Mouse (Mus musculus): ENCODE data around the gene Uchl3. TPM values are rescaled to one million over a fixed set of nuclear protein-coding genes. Genes with fewer than 3 reads are reported as not detected.
A peak's percentile ranks its signal among the peaks of the same experiment; 100 is the strongest.

Uchl3 gene
- polyA plus RNA-seq (2015; fragmentation: Nextera tagmentation; extraction: Ambion mirVana): 164 and 170 TPM in 2 replicates

GRCm38 (mm10) chr14:101653581-101654525 is at the start of gene Uchl3:
TSS of gene Uchl3 (plus strand) at chr14:101653967.
- under 1% methylated on average over 81 of the region's 81 CpGs for WGBS
- peak within 1 kb of the TSS; percentile 91 for H3K9ac ChIP-seq (ENCODE audit: low read depth, low read length)
- no peaks in the 10 kb centered on the region for H3K9me3 ChIP-seq (ENCODE audit: control insufficient read depth, low read length)
- H3K27me3 ChIP-seq (replicated peaks; ENCODE audit: control insufficient read depth, insufficient read depth, low read length): no peaks in the 10 kb centered on the region
- no peaks in the 10 kb centered on the region for H3K4me1 ChIP-seq (ENCODE audit: control insufficient read depth, insufficient read depth, low read length)
- peak within 1 kb of the TSS; percentile 99 for H3K4me3 ChIP-seq (ENCODE audit: low read length)
- H3K27ac ChIP-seq (ENCODE audit: low read length): peak within 1 kb of the TSS; percentile 54
- ATAC-seq: peak; percentile 92
- no peaks in the 10 kb centered on the region for H3K36me3 ChIP-seq (ENCODE audit: control insufficient read depth, insufficient read depth, low read length)
- peak within 1 kb of the TSS; percentile 67 for H3K4me2 ChIP-seq (ENCODE audit: low read depth, low read length)

- H3K9me3 ChIP-seq (ENCODE audit: control insufficient read depth, low read length): no peaks in the 10 kb centered on the region
- WGBS: 66% methylated on average over 2 of the region's 2 CpGs
- H3K36me3 ChIP-seq (ENCODE audit: control insufficient read depth, insufficient read depth, low read length): no peaks in the 10 kb centered on the region
- no peak for ATAC-seq
- no peaks in the 10 kb centered on the region for H3K27me3 ChIP-seq (replicated peaks; ENCODE audit: control insufficient read depth, insufficient read depth, low read length)
- H3K4me3 ChIP-seq (ENCODE audit: low read length): no peak overlapping the region
- H3K27ac ChIP-seq (ENCODE audit: low read length): no peak overlapping the region
- no peak overlapping the region for H3K9ac ChIP-seq (ENCODE audit: low read depth, low read length)
- H3K4me2 ChIP-seq (ENCODE audit: low read depth, low read length): no peak overlapping the region
- H3K4me1 ChIP-seq (ENCODE audit: control insufficient read depth, insufficient read depth, low read length): no peaks in the 10 kb centered on the region; the same call in 1 of the 2 replicates
Observed at GRCm38 (mm10) chr14:101605843-101606242, 47.9 kb upstream of the Uchl3 start.

- Histone ChIP-seq H3K4me2 (ENCODE audit: low read depth, low read length) (peak overlapping the region; percentile 100), H3K4me1 (ENCODE audit: control insufficient read depth, insufficient read depth, low read length) (no peaks in the 10 kb centered on the region; the same call in 1 of the 2 replicates), H3K9me3 (ENCODE audit: control insufficient read depth, low read length) (no peaks in the 10 kb centered on the region), H3K4me3 (ENCODE audit: low read length) (peak overlapping the region; percentile 94), H3K36me3 (ENCODE audit: control insufficient read depth, insufficient read depth, low read length) (no peaks in the 10 kb centered on the region), H3K9ac (ENCODE audit: low read depth, low read length) (peak overlapping the region; percentile 80), H3K27me3 (replicated peaks; ENCODE audit: control insufficient read depth, insufficient read depth, low read length) (no peaks in the 10 kb centered on the region), H3K27ac (ENCODE audit: low read length) (no peak overlapping the region; the same call in 1 of the 2 replicates)
- WGBS: under 1% methylated on average over 62 of the region's 62 CpGs
- peak; percentile 45 for ATAC-seq
Observed at GRCm38 (mm10) chr14:101607631-101608518, 45.9 kb upstream of the Uchl3 start.

DNA sequence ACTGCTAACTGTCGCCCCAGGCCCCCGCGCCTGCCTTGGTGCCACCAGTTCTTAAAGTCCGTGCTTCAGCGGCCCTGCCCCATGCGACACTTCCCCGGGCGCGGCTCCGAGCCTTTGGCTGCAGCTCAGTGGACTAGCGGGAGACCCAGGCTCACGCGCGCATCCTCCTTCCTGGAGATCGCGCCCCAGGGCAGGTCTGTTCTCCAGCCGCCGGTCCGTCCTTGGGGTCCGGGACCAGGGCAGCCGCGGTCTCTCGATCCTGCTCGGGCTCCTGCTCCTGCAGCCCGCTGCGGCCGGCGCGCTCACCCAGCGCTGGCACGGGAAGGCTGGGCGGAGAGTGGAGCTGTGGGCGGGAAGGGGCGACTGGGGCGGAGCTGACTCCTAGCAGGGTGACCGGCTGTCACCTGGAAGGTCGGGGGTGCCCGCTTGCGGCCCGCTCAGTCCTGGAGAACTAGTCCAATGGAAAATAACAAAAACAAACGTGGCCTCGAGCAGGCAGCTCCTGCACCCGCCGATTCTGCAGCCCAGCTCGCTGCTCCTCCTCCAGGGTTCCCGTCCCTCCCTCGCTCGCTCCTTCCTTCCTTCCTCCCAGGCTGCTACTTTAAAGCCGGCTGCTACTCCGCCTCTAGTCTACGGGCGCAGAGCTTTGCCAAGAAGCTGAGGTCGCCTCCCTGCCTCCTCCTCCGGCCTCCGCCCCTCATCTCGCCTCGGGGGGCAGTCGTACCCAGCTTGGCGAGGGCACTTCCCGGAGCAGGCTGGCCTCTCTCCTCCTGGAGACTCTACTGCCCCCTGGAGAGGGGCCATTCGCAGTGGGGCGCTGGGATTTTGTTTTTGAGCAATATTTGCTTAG is 45.0 kb upstream of the Uchl3 start, which contains the start of gene Tbc1d4:
Gene Tbc1d4 (minus strand): TSS at position 673 of the 850 bp plus-strand sequence.
- Histone ChIP-seq H3K36me3 (ENCODE audit: control insufficient read depth, insufficient read depth, low read length) (no peaks in the 10 kb centered on the region), H3K9ac (ENCODE audit: low read depth, low read length) (peak within 1 kb of the TSS; percentile 80), H3K4me1 (ENCODE audit: control insufficient read depth, insufficient read depth, low read length) (no peaks in the 10 kb centered on the region; the same call in 1 of the 2 replicates), H3K27ac (ENCODE audit: low read length) (peak within 1 kb of the TSS; percentile 60), H3K9me3 (ENCODE audit: control insufficient read depth, low read length) (no peaks in the 10 kb centered on the region), H3K4me2 (ENCODE audit: low read depth, low read length) (peak within 1 kb of the TSS; percentile 100), H3K4me3 (ENCODE audit: low read length) (peak within 1 kb of the TSS; percentile 94), H3K27me3 (replicated peaks; ENCODE audit: control insufficient read depth, insufficient read depth, low read length) (no peaks in the 10 kb centered on the region)
- peak; percentile 97 for ATAC-seq
- under 1% methylated on average over 62 of the region's 62 CpGs for WGBS

DNA sequence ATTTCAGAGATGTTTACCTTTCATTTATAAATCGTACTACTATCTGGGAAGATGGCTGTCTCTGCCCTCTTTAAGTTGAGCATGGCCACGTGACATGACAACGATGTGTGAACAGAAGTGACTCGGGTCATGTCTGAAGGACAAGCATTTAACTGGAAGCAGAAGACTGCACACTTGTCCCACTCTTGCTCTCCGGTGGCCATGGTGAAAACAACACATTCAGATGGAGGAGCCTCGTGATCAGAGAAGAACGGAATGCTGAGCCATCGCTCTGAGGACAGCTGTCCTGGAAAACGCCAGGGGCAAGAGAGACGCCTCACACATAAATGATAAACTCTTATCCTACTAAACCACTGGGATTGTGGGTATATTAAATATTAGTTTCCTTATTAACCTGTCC is 43.1 kb upstream of the Uchl3 start:
- no peak overlapping the region for H3K4me2 ChIP-seq (ENCODE audit: low read depth, low read length)
- H3K9me3 ChIP-seq (ENCODE audit: control insufficient read depth, low read length): no peaks in the 10 kb centered on the region
- H3K4me1 ChIP-seq (ENCODE audit: control insufficient read depth, insufficient read depth, low read length): no peaks in the 10 kb centered on the region; the same call in 1 of the 2 replicates
- H3K36me3 ChIP-seq (ENCODE audit: control insufficient read depth, insufficient read depth, low read length): no peaks in the 10 kb centered on the region
- no peaks in the 10 kb centered on the region for H3K27me3 ChIP-seq (replicated peaks; ENCODE audit: control insufficient read depth, insufficient read depth, low read length)
- H3K27ac ChIP-seq (ENCODE audit: low read length): no peak overlapping the region
- no peak overlapping the region for H3K9ac ChIP-seq (ENCODE audit: low read depth, low read length)
- 80% methylated on average over 10 of the region's 10 CpGs for WGBS
- H3K4me3 ChIP-seq (ENCODE audit: low read length): no peak overlapping the region
- no peak for ATAC-seq

- Histone ChIP-seq H3K4me1 (ENCODE audit: control insufficient read depth, insufficient read depth, low read length) (no peaks in the 10 kb centered on the region), H3K36me3 (ENCODE audit: control insufficient read depth, insufficient read depth, low read length) (no peaks in the 10 kb centered on the region), H3K4me2 (ENCODE audit: low read depth, low read length) (no peak overlapping the region), H3K9ac (ENCODE audit: low read depth, low read length) (no peak overlapping the region), H3K4me3 (ENCODE audit: low read length) (no peak overlapping the region), H3K27me3 (replicated peaks; ENCODE audit: control insufficient read depth, insufficient read depth, low read length) (no peaks in the 10 kb centered on the region), H3K9me3 (ENCODE audit: control insufficient read depth, low read length) (no peaks in the 10 kb centered on the region), H3K27ac (ENCODE audit: low read length) (no peak overlapping the region)
- no peak for ATAC-seq
- 78% methylated on average over 1 of the region's 1 CpGs for WGBS
Observed at GRCm38 (mm10) chr14:101613206-101613605, 40.6 kb upstream of the Uchl3 start.

GRCm38 (mm10) chr14:101616178-101616577 is 37.6 kb upstream of the Uchl3 start:
- H3K9me3 ChIP-seq (ENCODE audit: control insufficient read depth, low read length): no peaks in the 10 kb centered on the region
- ATAC-seq: no peak
- 65% methylated on average over 9 of the region's 9 CpGs for WGBS
- no peaks in the 10 kb centered on the region for H3K27me3 ChIP-seq (replicated peaks; ENCODE audit: control insufficient read depth, insufficient read depth, low read length)
- H3K9ac ChIP-seq (ENCODE audit: low read depth, low read length): no peak overlapping the region
- no peak overlapping the region for H3K27ac ChIP-seq (ENCODE audit: low read length)
- H3K4me1 ChIP-seq (ENCODE audit: control insufficient read depth, insufficient read depth, low read length): no peaks in the 10 kb centered on the region
- H3K4me3 ChIP-seq (ENCODE audit: low read length): no peak overlapping the region
- H3K4me2 ChIP-seq (ENCODE audit: low read depth, low read length): no peak overlapping the region
- no peaks in the 10 kb centered on the region for H3K36me3 ChIP-seq (ENCODE audit: control insufficient read depth, insufficient read depth, low read length)

DNA sequence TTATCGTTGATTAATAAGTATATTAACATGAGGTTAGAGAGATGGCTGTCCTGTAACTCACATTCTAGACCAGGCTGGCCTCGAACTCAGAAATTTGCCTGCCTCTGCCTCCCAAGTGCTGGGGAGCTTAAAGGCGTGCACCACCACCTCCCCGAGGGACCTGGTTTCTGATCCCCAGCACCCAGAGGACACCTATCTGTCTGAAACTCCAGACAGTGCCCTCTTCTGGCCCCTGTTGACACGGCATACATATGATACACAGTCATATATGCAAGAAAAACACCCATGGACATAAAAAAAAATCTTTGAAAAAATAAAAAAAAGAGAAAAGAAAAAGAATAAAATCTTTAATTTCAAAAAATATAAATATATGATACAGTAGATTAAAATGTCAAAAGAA is 36.1 kb upstream of the Uchl3 start:
- no peak overlapping the region for H3K4me3 ChIP-seq (ENCODE audit: low read length)
- H3K4me2 ChIP-seq (ENCODE audit: low read depth, low read length): no peak overlapping the region
- H3K9ac ChIP-seq (ENCODE audit: low read depth, low read length): no peak overlapping the region
- ATAC-seq: no peak
- no peaks in the 10 kb centered on the region for H3K36me3 ChIP-seq (ENCODE audit: control insufficient read depth, insufficient read depth, low read length)
- H3K27ac ChIP-seq (ENCODE audit: low read length): no peak overlapping the region
- no peaks in the 10 kb centered on the region for H3K4me1 ChIP-seq (ENCODE audit: control insufficient read depth, insufficient read depth, low read length)
- no peaks in the 10 kb centered on the region for H3K27me3 ChIP-seq (replicated peaks; ENCODE audit: control insufficient read depth, insufficient read depth, low read length)
- H3K9me3 ChIP-seq (ENCODE audit: control insufficient read depth, low read length): no peaks in the 10 kb centered on the region
- WGBS: 85% methylated on average over 5 of the region's 5 CpGs
